Mouse (Mus musculus): Measurements from ENCODE around the gene Fam83f.

The Fam83f gene

GRCm38 (mm10) chr15:80672810-80673209 lies 1.2 kb downstream of the Fam83f start:
- no peak for DNase-seq

- no peak for DNase-seq
These were observed 1.9 kb downstream of the Fam83f start for GRCm38 (mm10) chr15:80673337-80674095.

GRCm38 (mm10) chr15:80674700-80675099 lies 3.1 kb downstream of the Fam83f start:
- no peak for DNase-seq

GRCm38 (mm10) chr15:80679515-80680215 lies 8.0 kb downstream of the Fam83f start:
- no peak for DNase-seq

- DNase-seq = no peak
These were observed 8.8 kb downstream of the Fam83f start for GRCm38 (mm10) chr15:80680347-80681030.

GRCm38 (mm10) chr15:80681466-80681881 lies 9.8 kb downstream of the Fam83f start:
- DNase-seq = peak; percentile 65

GRCm38 (mm10) chr15:80682343-80682742 lies 10.7 kb downstream of the Fam83f start:
- no peak for DNase-seq

GRCm38 (mm10) chr15:80683151-80683550 lies 11.5 kb downstream of the Fam83f start:
- DNase-seq = no peak

GRCm38 (mm10) chr15:80683990-80684389 lies 12.3 kb downstream of the Fam83f start:
- DNase-seq = no peak

- no peak for DNase-seq
These were observed 13.3 kb downstream of the Fam83f start for GRCm38 (mm10) chr15:80684786-80685602.

GRCm38 (mm10) chr15:80685603-80685895 lies 13.9 kb downstream of the Fam83f start:
- DNase-seq = no peak

- no peak for DNase-seq
These were observed 16.9 kb downstream of the Fam83f start for GRCm38 (mm10) chr15:80688536-80688935.

- no peak for DNase-seq
These were observed 21.8 kb downstream of the Fam83f start for GRCm38 (mm10) chr15:80693492-80693891.

- peak; percentile 82 for DNase-seq
These were observed 22.7 kb downstream of the Fam83f start for GRCm38 (mm10) chr15:80694125-80694910.

GRCm38 (mm10) chr15:80697564-80697963 lies 25.9 kb downstream of the Fam83f start:
- peak; percentile 82 for DNase-seq

- no peak for DNase-seq
These were observed 30.0 kb downstream of the Fam83f start for GRCm38 (mm10) chr15:80701481-80702257.

GRCm38 (mm10) chr15:80702910-80703309 lies 31.3 kb downstream of the Fam83f start:
- no peak for DNase-seq

- DNase-seq = peak; percentile 36
These were observed 31.8 kb downstream of the Fam83f start for GRCm38 (mm10) chr15:80703495-80703894.

GRCm38 (mm10) chr15:80704267-80704666 lies 32.6 kb downstream of the Fam83f start:
- DNase-seq = peak; percentile 88

- peak; percentile 76 for DNase-seq
These were observed 34.3 kb downstream of the Fam83f start for GRCm38 (mm10) chr15:80705828-80706549.

GRCm38 (mm10) chr15:80706596-80706995 lies 34.9 kb downstream of the Fam83f start:
- DNase-seq = no peak

All from thymus, postnatal 25 days (tissue).